Mouse (Mus musculus): ENCODE results near the gene Foxn2. TPM values are rescaled to one million over a fixed set of nuclear protein-coding genes. Genes with fewer than 3 reads are reported as not detected.
"Not testable (repeated sequence)": the region's sequence is repeated elsewhere in the genome, so short reads cannot be mapped to it uniquely, and the experiment has no call there.

Gene Foxn2
- 10 to 100 TPM; 23.5 to 26.1 TPM for total RNA-seq (2021)

DNA sequence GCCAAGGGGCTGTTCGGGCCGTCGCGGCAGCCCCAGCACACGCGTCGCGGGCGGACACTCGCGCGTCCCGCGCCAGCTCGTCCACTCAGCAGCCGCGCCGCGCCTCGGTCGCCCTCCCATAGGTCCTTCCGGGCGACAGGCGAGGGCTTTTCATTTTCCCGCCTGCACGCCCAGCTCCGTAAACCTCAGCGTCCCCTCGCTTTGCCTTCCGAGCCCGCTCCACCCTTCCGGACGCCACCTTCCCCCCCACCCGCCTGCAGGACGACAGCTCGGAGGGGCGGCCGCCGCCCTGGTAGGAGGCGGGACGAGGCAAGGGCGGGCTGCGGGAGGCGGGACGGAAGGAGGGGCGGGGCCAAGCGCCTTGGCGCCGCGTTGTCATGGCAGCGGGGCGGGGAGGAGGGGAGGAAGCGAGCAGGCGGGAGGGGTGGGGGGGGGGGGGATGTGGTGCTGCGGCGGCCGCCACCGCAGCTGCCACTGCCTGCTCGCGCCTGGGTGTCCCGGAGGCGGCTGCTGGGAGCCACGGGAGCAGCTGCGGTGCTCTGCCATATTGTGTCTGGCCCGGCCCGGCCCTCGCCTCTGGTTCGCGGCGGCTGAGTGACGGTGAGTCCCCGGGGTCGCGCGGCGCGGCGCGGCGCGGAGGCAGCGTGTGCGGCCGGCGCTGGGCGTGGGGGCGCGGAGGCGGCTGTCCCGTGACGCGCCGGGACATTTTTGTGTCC, at the start of gene Foxn2:
Gene Foxn2, plus strand, starts transcription at position 427 of the 716 bp plus-strand sequence.
- peak; percentile 90 to 91 for DNase-seq

- no peak for DNase-seq
Observed at GRCm38 (mm10) chr17:88397501-88397900, 43.0 kb upstream of the Foxn2 start.

- no peak for DNase-seq
Observed at GRCm38 (mm10) chr17:88398090-88398489, 42.4 kb upstream of the Foxn2 start.

DNA sequence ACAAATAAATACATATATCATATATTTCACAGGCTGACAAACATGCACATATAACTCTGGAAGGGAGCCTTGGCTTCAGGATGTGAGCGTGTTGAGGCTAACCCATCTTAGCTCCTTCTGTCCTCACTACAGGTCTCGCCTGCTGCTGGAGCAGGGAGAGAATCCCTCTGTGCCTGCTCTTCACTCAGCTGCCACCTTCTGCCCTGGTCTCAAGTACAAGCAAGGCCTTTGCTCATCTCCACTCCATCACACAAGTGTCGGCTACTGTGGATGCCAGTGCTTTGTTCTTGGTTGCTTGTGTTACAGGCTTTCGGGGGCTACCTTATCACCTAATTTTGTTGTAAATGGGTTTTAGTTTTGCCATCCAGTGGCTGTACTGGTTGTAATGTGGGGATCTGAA, 41.7 kb upstream of the Foxn2 start:
- DNase-seq: no peak

- no peak for DNase-seq
Observed at GRCm38 (mm10) chr17:88400122-88400521, 40.4 kb upstream of the Foxn2 start.

DNA sequence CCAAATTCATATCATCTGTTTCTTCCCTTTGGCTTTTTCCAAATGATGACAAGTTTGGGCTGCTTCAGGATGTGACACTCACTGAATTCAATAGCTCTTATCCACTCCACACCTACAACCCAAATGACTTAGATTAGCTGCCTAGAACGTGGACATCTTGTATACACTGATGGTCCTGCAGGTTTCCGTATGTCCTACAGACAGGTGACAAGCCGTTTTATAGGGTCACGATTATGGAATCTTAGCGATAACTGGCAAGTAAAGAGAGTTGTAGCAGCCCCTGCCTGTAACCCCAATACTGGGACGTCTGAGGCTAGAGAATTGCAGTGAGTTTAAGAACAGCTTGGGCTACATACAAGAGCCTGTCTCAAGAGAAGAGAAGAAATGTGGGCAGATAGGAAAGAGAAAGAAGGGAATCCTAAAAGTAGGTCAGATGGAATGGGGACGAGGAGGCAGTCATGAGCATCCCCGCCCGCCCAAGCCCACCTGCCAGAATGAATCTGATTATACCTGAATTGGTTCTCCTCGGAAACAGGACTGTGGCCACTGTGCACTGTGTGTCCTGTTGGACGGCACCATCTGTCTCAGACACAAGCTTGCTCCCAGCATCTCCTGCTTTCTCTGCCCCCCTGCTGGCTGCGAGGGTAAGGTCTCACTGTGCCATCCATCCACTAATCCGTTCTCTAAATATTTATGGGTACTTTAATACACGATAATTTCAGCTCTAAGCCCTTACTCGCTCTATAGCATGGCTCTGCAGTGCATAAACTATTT, 39.6 kb upstream of the Foxn2 start:
- DNase-seq: no peak

- no peak for DNase-seq
Observed at GRCm38 (mm10) chr17:88403269-88403668, 37.2 kb upstream of the Foxn2 start.

DNA sequence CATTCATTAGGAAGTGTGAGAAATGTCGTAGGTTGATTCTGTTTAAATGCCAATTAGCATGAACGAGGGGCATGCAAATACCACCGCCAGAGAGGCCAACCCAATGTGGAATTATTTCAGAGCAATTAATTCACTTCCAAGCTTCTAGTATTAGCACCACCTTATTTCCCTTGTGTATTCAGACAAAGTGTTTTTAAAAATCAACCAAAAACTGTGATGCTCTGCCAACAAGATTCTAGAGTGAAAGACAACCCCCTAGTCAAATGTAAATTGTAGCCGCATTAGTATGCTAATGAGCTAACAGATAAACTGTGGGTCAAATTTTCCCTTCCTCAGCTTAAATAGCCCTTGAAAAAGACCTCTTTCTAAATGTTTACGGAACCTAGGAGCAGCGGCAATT, 36.0 kb upstream of the Foxn2 start:
- DNase-seq: no peak

DNA sequence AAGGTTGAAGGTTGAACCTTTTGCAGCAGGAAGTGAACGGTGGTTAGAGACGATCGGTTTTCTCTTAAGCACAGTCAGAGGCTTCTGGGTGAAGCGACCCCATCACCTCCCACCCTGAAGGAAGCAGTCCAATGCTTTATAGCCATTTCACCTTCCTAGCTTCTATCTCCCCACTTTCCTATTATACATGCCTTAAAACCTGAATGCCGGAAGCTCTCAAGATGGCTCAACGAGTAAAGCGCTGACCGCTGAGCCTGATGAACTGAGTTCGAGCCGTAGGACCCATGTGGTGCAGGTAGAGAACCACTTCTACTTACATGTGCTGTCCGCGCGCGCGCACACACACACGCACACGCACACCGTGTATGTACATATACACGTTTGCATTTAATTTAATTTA, 35.4 kb upstream of the Foxn2 start:
- DNase-seq: no peak

DNA sequence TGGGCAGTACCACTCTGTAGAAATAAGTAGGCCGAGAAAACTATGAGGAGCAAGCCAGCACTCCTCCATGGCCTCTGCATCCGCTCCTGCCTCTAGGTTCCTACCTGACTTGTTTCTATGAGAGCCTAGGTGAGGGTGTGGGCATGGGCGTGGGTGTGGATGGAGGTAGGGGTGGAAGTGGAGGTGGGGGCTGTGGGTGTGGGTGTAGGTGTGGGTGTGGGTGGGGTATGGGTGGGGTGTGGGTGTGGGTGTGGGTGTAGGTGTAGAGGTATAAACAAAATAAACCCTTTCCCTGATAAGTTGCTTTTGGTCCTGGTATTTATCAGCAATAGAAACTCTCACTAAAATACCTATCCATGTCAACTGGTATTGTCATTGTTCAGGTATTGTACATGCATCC, 30.8 kb upstream of the Foxn2 start:
- no peak for DNase-seq

GRCm38 (mm10) chr17:88413155-88413836, 27.2 kb upstream of the Foxn2 start:
- DNase-seq: no peak

DNA sequence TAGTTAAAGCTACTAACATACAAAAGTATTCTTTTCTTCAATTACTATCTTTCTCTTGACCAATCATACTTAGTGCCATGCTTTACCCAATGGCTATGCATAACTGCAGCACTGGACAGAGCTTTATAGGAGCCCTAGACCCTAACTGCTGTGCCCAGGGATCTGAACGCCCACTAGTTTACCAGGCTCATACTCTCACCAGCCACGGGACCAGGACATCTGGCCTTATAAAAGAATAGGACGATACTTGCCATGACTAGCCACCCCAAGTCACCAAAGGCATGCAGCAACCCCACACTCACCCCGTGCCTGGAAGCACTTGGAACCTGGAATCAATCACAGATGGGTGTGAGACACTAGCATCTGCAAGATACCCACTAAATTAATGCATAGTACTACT, 20.1 kb upstream of the Foxn2 start:
- no peak for DNase-seq

DNA sequence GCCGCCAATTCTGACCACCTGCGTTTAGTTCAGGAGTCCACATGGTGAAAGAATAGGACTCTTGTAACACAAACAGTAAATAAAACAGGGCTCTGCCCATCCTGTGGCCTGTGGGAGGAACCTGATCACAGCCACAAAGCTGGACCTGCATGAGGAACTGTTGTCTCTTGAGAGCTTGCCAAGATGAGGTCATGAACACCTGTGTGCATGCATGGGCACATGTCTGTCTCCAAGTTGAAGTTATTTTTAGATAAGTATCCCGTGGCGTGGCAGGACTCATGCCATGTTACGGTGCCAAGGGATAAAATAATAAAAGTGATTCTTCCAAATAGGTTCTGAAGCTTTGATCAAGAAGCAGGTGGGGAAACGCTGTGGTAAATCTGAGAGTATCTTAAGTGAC, 19.3 kb upstream of the Foxn2 start:
- DNase-seq: no peak

DNA sequence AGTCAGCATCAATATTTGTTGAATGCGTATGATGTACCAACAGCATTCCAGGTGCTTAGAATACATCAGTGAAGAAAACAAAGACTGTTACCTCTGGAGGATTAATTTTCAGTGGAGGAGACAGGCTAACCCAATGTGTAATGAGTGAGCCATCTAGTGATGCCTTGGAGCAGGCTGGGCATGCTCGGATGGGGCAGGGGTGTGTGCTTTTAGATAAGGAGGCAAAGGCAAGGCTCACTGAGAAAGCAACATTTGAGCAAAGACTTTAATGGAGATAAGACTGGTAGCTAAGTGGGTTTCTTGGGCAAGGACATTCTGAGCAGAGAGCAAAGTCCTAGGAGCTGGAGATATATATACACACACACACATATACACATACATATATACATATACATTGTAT, 9.8 kb upstream of the Foxn2 start:
- DNase-seq: no peak

GRCm38 (mm10) chr17:88431486-88431885, 9.0 kb upstream of the Foxn2 start:
- DNase-seq: no peak

- DNase-seq: no peak
Observed at GRCm38 (mm10) chr17:88431987-88432386, 8.5 kb upstream of the Foxn2 start.

DNA sequence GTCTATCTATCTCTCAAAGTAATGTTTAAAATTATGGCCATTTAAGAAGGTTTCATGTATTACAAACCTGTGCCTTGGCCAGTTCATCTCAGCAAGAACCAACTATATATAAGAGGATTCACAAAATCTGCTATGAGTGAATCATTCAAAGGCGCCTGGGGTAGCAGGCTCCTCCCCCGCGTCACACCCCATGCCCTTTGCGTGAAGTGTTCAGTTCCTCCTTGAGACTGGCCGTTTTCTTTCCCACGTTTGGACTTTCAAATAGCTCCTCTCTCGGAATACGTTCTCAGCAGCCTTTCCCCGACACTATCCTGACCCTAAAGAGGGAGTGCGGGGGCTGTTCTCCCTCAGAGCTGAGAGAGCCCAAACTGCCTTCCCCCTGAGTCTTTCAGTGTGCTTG, 5.2 kb upstream of the Foxn2 start:
- no peak for DNase-seq

DNA sequence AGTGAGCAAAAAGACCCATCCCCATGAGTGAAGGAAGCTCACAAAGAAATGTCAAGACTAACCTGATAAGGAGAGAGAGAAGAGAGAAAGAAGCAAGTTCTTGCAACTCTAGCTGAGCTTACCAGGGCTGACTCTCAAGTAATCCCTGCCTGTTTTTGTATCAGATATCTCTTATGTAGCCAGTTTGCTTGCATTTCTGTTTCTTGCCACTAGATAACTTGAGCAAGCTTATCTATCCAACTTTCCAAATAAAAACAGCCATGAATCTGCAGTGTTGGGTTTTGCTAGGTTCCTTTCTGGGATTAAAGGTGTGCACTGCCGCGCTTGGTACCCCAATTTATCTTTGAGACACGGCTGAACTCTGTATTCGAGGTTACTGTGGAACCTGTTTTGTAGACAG, 4.2 kb upstream of the Foxn2 start:
- no peak for DNase-seq

GRCm38 (mm10) chr17:88436749-88437148, 3.8 kb upstream of the Foxn2 start:
- DNase-seq: not testable (repeated sequence)

- no peak for DNase-seq
Observed at GRCm38 (mm10) chr17:88437391-88437790, 3.1 kb upstream of the Foxn2 start.

DNA sequence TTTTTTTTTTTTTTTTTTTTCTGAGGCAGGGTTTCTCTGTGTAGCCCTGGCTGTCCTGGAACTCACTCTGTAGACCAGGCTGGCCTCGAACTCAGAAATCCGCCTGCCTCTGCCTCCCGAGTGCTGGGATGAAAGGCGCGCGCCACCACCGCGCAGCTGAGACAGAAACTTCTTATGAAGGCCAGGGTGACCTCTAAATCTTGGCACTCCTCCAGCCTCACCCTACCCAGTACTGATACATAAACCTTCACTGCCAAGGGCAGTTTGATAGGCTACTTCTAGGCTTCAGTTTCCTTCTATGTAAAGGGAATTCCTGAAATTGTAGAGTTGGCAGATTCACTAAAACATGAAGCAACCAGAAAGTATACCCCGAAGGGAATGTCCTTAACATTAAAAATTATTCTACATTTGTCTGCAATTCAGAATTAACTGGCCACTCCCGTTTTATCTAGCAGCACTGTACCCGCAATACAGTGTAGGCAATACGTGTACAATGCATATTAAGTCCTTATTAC, 918 bp upstream of the Foxn2 start:
- DNase-seq: no peak

GRCm38 (mm10) chr17:88441001-88441431, 505 bp downstream of the Foxn2 start:
- peak in 1 of 2 experiments; percentile 64 for DNase-seq

Measured in layer of hippocampus, postnatal 36 days (tissue).